Mouse (Mus musculus): ENCODE data around the gene Trim24. TPM values are rescaled to one million over a fixed set of nuclear protein-coding genes. Genes with fewer than 3 reads are reported as not detected.

Trim24 gene
- 80.8 to 92.3 TPM (median 83.6 TPM) in 4 replicates for total RNA-seq (2023; ENCODE audit: inconsistent age)

DNA sequence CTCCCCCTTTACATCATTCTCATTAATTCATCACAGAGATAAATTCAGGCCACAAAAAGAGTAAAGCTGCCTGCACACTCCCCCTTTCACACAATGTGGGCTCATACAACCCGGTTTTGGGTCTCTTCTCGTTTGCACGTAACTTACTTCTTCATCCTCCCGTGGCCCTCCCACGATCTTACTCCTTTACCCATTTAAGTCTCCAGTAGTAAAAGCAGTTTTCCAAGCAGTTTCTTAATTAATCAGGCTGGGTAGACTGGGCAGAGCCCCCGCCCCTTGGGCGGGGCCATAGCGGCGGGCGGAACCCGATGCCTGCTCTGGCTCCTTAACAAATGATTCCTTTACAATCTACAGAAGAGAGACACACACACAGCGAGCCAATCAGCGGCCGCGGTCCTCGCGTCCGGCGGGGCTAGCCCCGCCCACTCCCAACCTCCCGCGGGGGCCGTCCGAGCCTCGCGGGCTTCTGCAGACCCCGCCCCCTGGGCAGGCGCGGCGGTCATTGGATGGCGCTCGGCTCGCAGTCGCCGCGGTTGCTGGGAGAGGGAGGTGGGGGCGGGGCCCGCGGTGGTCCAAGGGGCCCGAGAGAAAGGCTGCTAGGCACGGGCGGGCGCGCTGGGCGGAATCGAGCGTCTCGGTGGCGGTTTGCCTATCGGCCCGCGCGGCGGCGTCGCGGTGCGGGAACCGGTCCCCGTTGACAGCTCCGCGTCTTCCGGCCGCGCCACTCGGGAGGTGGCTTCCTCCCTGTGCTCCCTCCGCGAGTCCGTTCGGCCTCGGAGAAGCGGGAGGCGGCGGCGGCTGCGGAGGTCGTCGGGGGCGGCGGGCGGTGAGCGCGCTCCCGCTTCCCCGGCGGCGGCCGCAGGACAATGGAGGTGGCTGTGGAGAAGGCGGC is at the start of gene Trim24:
Gene Trim24, plus strand, starts transcription at position 567 of the 892 bp plus-strand sequence.

Other genes starting within 250 kb of the Trim24 start
- gene Svopl, start 176.2 kb downstream of the Trim24 start, total RNA-seq (2023; ENCODE audit: inconsistent age) = 0.72 TPM in 1 of 4 replicates, not detected in the others
- not detected in 4 replicates for gene Tmem213, start 238.4 kb downstream of the Trim24 start, total RNA-seq (2023; ENCODE audit: inconsistent age)

All from B cell, adult (primary cell).